Mouse (Mus musculus): ENCODE measurements around the gene Tnip1.

The Tnip1 gene

DNA sequence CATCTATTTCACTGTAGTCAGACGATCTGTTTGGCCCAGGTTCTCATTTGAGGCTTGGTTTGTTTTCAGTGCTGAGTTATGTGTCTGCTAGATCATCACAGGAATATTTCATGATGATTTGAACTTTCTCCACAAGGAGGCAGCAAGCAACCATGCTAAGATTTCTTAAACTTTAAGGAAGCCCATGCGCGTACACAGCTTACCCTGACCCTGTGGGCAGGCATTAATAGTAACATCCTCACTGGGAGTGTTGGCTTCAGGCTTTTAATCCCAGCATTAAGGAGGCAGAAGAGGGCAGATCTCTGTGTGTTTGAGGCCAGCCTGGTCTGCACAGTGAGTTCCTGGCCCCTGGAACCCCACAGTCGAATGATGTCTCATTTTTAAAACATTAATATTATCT is 83.3 kb downstream of the Tnip1 start:
- ATAC-seq (ENCODE audit: low TSS enrichment): peak; percentile 80

DNA sequence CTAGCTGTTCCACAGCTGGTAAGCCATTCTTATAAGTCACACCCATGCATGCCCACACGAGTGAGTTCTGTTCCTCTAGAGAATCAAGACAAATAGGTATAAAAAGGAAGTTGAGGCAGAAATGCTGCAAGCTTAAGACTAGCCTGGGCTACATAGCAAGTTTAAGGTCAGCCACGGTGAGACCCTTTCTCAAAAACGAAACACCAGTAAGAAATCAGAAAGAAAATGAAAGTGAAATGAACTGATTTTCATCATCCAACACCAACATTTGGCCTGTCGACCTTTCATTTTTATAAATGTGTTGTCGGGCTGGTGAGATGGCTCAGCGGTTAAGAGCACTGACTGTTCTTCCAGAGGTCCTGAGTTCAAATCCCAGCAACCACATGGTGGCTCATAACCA is 83.8 kb downstream of the Tnip1 start:
- no peak for ATAC-seq (ENCODE audit: low TSS enrichment)

DNA sequence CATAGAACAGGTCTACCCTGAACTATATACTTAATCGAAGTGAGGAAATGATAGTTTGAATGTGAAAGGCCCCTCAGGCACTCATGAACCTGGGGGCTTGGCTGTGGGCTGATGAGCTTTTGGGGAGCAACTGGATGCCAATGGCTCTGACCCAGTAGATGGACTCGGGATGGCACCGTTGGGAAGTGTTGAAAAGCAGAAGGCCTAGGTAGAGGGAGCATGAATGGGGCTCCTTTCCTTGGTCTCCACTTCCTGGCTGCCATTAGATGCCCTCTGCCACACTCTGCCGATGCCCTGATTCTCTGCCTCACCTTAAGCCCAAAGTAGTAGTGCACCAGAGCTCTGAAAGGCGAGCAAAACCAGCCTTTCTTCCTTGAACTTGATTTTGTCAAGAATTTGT is 86.7 kb downstream of the Tnip1 start:
- no peak for ATAC-seq (ENCODE audit: low TSS enrichment)

DNA sequence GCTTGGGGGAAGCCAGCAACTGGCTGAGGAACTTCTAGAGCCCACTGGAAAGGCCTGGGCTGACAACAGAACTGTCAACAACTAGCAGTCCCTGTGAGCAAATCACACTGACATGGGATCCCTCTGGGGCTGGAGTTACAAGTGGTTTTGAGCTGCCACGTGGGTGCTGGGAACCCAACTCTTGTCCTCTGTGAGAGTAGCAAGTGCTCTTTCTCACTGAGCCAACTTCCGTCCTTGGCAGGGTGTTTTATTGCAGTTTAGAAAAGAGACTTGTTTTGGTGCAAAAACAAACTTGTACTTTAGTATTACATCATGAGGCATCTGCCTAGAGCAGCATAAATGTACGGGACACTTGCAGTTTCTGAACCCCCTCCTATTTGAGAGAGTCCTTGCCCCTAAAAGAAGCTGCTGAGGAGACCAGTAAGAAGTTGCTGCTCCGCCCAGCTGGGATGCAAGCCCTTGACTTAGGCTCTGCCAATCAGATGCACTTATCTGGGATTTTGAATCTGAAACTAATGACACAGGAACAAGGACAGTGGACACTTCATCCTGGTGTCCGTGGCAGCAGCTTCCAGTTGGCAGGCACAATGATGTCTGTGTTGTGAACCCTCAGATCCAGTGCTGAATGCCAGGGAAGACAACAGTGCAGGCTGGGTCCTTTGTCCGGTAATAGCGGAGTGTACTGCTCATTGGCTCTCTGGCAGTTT is 90.7 kb downstream of the Tnip1 start:
- 0 out of 2 replicates have a peak, but pooled peaks have one; percentile 35 for ATAC-seq (ENCODE audit: low TSS enrichment)

DNA sequence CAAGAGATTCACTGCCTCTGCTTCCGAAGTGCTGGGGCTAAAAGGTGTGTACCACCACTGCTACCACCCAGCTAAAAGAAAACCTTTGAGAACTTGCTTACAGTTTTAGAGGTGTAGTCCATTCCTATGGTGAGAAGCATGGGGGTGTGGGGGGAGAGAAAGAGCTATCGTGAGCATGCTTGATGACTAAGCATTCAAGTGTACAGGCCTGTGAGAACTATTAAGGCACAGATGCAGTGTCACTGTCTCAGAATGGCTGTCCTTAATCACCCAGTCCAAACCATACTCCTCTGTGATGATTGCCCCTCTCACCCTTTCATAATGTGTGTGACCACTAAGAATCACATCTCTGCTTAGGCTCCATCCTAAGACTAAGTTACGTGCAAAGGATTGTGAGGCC is 93.4 kb downstream of the Tnip1 start:
- ATAC-seq (ENCODE audit: low TSS enrichment): no peak

DNA sequence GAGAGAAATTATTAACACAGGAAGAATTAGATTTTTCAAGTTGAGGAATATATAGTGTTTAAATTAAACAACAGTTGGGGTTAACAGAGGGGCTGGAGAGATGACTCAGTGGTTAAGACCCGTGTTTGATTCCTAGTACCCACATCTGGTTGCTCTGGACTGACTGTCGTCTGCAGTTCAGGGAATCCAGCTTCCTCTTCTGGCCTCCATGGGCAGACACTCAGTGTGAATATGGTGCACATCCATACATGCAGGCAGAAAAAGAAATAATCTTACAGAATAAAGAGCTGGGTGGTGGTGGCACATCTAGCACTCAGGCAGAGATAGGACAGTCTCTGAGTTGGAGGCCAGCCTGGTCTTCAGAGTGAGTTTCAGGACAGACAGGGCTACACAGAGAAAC is 94.3 kb downstream of the Tnip1 start:
- no peak for ATAC-seq (ENCODE audit: low TSS enrichment)

DNA sequence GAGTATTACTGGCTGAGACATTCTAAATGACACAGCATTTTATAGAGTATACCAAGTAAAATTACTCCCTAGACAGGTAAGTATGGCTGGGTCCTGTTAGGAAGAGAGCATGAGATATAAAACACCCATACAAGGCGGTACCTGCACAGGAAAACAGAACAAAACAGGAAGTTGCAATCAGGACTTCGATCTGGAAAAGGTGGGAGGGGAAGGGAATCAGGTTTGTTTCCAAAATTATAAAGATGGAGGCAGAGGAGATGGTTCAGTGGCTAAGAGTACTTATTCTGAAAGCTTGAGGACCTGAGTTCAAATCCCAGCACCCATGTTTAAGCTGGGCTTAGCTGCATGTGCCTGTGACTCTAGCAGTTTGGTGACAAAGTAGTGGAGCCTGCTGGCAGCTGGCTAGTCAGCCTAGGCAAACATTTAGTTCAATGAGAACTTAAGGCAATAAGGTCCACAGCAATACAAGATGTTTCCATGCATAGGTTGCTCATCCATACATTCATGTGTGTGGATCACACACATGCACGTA is 94.7 kb downstream of the Tnip1 start:
- no peak for ATAC-seq (ENCODE audit: low TSS enrichment)

DNA sequence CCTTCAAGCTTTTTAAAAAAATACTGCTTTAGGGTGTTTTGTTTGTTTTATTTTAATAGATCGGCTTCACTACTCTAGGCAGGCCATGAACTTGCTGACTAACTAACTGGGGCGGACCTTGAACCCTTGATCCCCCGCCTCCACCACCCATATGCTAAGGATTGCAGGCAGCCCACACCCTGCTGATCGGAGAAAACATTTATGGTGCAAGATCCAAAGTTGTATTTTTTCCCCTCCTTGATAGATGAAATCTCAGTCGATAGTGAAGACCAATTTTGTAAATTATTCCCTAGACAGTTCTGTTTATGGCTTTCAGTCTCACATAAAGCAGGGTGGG is 95.7 kb downstream of the Tnip1 start:
- no peak for ATAC-seq (ENCODE audit: low TSS enrichment)

DNA sequence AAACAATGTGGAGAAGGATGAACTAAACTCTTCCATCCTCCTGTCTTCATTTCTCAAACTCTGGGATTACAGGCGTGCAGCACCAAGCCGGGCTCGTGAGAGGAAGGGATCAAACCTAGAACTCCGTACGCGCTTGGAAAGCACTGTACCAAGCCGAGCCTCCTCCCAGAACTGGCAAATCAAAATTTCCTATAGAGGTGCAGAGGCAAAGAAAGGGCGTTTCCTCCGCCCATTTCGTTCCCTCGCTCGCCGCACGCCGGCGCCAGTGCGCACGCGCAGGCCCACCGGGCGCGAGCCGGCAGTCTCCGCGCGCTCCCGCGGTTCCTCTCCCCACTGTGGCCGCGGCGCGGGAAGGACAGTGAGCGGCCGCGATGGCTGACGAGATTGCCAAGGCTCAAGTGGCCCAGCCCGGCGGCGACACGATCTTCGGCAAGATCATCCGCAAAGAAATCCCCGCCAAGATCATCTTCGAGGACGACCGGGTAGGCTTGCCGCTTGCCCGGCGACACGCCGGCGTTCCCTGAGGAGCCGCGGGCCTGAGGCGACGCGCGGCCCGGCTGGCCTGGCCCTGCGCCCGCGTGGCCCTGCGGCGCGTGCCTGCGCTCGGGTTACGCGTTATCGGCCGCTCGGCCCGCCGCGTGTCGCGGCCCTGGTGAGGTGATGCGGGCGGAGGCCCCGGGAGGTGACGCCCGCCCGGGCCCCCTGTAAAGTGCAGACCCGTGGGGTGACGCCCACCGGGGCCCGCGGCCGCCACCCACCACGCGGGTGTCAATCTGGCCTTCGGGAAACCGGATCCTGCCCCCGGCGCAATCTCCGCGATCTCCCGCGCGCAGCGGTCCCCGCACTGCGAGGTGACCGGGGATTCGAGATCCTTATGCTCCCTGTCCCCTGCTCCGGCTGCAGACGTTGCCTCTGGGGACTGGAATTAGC is 96.3 kb downstream of the Tnip1 start, which contains the start of gene Hint1:
TSS of gene Hint1 (plus strand) at position 265 of the 930 bp plus-strand sequence.
- ATAC-seq (ENCODE audit: low TSS enrichment): peak; percentile 84

DNA sequence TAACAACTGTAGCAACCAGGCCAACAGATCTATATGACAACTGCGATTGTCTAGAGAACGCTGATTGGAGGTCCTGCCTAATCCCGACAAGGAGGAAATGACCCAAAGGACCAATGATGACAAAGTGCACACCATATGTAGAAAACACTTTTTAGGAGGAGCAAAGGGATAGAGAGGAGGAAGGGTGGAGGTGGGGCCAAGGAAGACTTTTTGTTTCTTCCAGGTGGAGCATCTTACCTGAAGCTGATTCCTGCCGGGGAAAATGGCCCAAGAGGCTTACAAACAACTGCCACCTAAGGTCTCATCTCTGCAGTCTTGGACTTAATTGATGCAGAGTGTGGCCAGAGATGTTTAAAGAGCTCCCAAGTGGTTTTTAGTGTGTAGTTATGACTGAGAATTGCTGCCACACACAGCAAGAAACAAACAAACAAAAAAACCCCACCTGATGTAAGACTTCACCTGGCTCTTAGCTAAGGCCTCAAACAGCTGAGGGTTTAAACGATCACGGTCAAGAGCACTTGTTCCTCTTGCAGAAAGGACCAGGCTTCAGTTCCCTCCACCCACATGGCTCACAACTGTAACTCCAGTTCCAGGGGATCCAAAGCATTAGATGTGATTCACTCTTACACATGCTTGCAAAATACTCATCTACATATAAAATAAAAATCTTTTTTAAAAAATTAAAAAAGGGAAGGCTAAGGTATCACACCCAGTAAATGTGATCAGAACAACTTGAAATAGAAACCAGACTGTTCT is 97.2 kb downstream of the Tnip1 start:
- no peak for ATAC-seq (ENCODE audit: low TSS enrichment)

DNA sequence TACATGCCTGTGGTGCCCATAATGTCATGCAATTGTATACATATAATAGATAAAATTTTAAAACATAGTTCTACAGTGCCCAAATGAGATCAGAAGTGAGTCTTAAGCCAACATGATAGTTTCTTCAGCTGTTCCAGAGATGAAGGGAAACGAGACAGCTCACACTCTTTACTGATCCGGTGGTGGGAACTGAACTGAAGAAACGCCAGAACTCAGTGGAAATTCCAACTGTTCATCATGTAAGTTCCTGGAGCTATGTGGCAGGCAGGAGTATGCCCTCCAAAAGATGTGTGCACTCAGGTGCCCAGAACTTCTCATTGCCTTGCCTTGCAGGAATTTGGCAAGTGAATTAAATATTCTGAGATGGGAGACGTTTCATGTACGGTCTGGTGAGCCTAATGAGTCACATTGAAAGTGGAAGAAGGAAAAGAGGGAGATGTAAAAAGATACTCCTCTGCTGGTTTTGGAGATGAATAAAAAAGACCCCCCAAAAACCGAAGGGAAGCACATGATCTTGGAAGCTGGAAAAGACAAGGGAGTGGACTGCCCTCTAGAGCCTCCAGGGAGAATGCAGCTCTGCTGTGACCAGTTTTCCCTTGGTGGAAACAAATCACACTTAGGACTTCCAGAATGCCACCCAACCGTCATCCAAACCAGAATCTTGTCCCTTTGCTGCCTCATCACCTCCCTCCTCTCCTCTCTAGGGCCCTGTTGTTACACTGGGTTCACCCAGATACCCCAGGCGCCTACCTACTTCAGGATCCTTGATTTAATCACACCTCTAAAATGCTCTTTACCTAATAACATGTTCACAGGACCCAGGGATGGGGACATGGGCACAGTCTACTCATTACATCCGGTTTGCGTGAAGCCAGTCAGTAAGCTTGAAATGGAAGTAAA is 99.8 kb downstream of the Tnip1 start:
- no peak for ATAC-seq (ENCODE audit: low TSS enrichment)

DNA sequence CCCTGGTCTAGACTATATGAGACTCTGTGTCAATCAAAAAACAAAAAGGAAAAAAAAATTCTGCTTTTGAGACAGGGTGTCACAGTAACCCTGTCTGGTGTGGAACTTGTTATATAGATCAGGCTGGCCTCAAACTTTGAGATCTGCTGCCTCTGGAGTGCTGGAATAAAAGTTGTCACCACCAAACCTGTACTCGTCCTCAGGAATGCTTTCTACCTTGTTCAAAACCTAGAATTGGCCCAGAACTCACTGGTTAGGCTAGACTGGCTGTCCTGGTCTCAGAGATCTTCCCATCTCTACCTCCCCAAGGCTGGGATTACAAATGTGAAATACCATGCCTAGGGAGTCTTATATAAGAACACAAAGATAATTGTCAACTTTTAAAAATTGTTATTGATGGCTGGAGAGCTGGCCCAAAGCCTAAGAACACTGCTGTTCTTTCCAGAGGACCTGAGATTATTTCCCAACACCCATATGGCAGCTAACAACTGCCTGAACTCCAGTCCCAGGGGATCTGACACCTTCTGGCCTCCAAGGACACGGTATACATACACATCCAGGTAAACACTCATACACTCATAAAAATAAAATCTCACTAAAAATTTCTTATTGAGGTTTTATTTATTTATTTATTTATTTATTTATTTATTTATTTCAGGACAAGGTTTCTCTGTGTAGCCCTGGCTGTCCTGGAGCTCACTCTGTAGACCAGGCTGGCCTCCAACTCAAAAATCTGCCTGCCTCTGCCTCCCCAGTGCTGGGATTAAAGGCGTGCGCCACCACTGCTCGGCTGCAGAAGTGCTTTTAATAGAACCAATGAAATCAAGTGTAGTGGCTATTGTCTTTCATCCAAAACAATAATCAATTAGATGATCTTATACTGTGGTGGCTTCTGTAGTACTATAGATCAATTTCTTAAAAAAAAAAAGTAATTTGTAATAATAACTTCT is 101.0 kb downstream of the Tnip1 start:
- ATAC-seq (ENCODE audit: low TSS enrichment): no peak

All from frontal cortex, adult (tissue).